Mouse (Mus musculus) kidney, postnatal 0 days (tissue): ENCODE data around the gene Prrg2. TPM values are rescaled to one million over a fixed set of nuclear protein-coding genes. Genes with fewer than 3 reads are reported as not detected.

Experiments
- ATAC-seq: fragments of 200-750 bp; cut with Nextera tagmentation; replicated peaks from 2 replicates; pipeline ENCODE4 v1.8.0; 2017; ENCODE audit warnings: low read depth, moderate number of reproducible peaks, moderate TSS enrichment, moderate library complexity; ENCODE audit not compliant: low FRiP score
- DNase-seq: peaks from one replicate; pipeline ENCODE4 v3.0.0-alpha.2; 2016; ENCODE audit warnings: low spot score
- H3K27ac ChIP-seq: fragments of 300-500 bp; sonication (generic); 2 replicates; pipeline ENCODE4 v1.5.1; 2014; ENCODE audit warnings: mild to moderate bottlenecking
- H3K27me3 ChIP-seq: fragments of 300-500 bp; sonication (generic); 2 replicates; pipeline ENCODE4 v1.6.1; 2014; ENCODE audit warnings: low read length, mixed read lengths; ENCODE audit not compliant: insufficient read depth
- H3K36me3 ChIP-seq: fragments of 300-500 bp; sonication (generic); 2 replicates; pipeline ENCODE4 v1.6.1; 2014; ENCODE audit warnings: low read length, mixed read lengths; ENCODE audit not compliant: insufficient read depth
- H3K4me1 ChIP-seq: fragments of 300-500 bp; sonication (generic); replicated peaks from 2 replicates; pipeline ENCODE4 v1.6.1; 2014; ENCODE audit warnings: antibody characterized with exemption, low read length, mixed read lengths; ENCODE audit not compliant: insufficient read depth
- H3K4me2 ChIP-seq: fragments of 300-500 bp; sonication (generic); 2 replicates; pipeline ENCODE4 v1.6.1; 2014; ENCODE audit warnings: mild to moderate bottlenecking, low read length, moderate library complexity, mixed read lengths
- H3K4me3 ChIP-seq: fragments of 300-500 bp; sonication (generic); replicated peaks from 2 replicates; pipeline ENCODE4 v1.5.1; 2014; ENCODE audit warnings: low read depth, low read length
- H3K9ac ChIP-seq: fragments of 300-500 bp; sonication (generic); 2 replicates; pipeline ENCODE4 v1.6.1; 2014; ENCODE audit warnings: low read depth, low read length
- H3K9me3 ChIP-seq: fragments of 300-500 bp; sonication (generic); replicated peaks from 2 replicates; pipeline ENCODE4 v1.6.1; 2016; ENCODE audit warnings: low read length, inconsistent platforms, mixed read lengths
- CTCF ChIP-seq: IDR thresholded peaks from 2 replicates; pipeline ENCODE4 v1.5.1; 2016; ENCODE audit warnings: antibody characterized with exemption, low read depth, mild to moderate bottlenecking, moderate library complexity
- WGBS: fragments of 180-500 bp; shearing (Covaris S2); extraction: QIAGEN DNeasy Blood & Tissue Kit; methylation state at CpG from one replicate; pipeline ENCODE4 v1.1.7; 2014; 5-methylcytosine and 5-hydroxymethylcytosine counted together
- polyA plus RNA-seq: library from polyadenylated mRNA; unstranded; fragments of >200 nt; fragmentation: Nextera tagmentation; extraction: Ambion mirVana; gene quantifications from 2 replicates; pipeline ENCODE4 v1.2.1, GENCODE M21; 2015

Prrg2 gene
- polyA plus RNA-seq, 1 experiment from 2014 or later = 44.3 TPM

GRCm38 (mm10) chr7:45043307-45043706 lies 19.2 kb downstream of the Prrg2 start:
- Histone ChIP-seq H3K9ac (no peak overlapping the region), H3K27ac (no peak overlapping the region), H3K27me3 (no peaks in the 10 kb centered on the region), H3K4me1 (no peaks in the 10 kb centered on the region), H3K9me3 (no peaks in the 10 kb centered on the region), H3K4me3 (no peak overlapping the region), H3K36me3 (peaks cover 76% of the 10 kb centered on the region), H3K4me2 (no peak overlapping the region)
- no peak for TF ChIP-seq CTCF
- ATAC-seq = no peak
- no peak for DNase-seq
- 89% methylated on average over 13 of the region's 14 CpGs for WGBS

- H3K27ac ChIP-seq = no peak overlapping the region
- no peaks in the 10 kb centered on the region for H3K4me1 ChIP-seq
- H3K27me3 ChIP-seq = no peaks in the 10 kb centered on the region
- TF ChIP-seq CTCF = no peak
- 95% methylated on average over 9 of the region's 9 CpGs for WGBS
- DNase-seq (no peak), ATAC-seq (no peak)
- H3K36me3 ChIP-seq = peaks cover 73% of the 10 kb centered on the region
- no peak overlapping the region for H3K4me2 ChIP-seq
- no peak overlapping the region for H3K4me3 ChIP-seq
- H3K9me3 ChIP-seq = no peaks in the 10 kb centered on the region
- H3K9ac ChIP-seq = no peak overlapping the region
These were observed 21.6 kb downstream of the Prrg2 start for GRCm38 (mm10) chr7:45040851-45041250.

GRCm38 (mm10) chr7:45038411-45038810 lies 24.1 kb downstream of the Prrg2 start:
- TF ChIP-seq CTCF = no peak
- no peaks in the 10 kb centered on the region for H3K27me3 ChIP-seq
- H3K4me2 ChIP-seq = no peak overlapping the region
- H3K4me3 ChIP-seq = no peak overlapping the region
- no peaks in the 10 kb centered on the region for H3K9me3 ChIP-seq
- 94% methylated on average over 9 of the region's 9 CpGs for whole genome bisulfite sequencing
- H3K27ac ChIP-seq = no peak overlapping the region
- H3K4me1 ChIP-seq = no peaks in the 10 kb centered on the region
- H3K36me3 ChIP-seq = peaks cover 84% of the 10 kb centered on the region
- no peak overlapping the region for H3K9ac ChIP-seq
- no peak for DNase-seq
- no peak for ATAC-seq

- no peak; the same call in 1 of the 2 replicates for ATAC-seq
These were observed 24.6 kb downstream of the Prrg2 start for GRCm38 (mm10) chr7:45037720-45038361.

GRCm38 (mm10) chr7:45036702-45037101 lies 25.8 kb downstream of the Prrg2 start:
- Histone ChIP-seq H3K9me3 (no peaks in the 10 kb centered on the region), H3K36me3 (peaks cover 85% of the 10 kb centered on the region), H3K4me3 (no peak overlapping the region), H3K9ac (no peak overlapping the region), H3K27me3 (no peaks in the 10 kb centered on the region), H3K4me1 (no peaks in the 10 kb centered on the region), H3K4me2 (no peak overlapping the region), H3K27ac (no peak overlapping the region)
- ATAC-seq (no peak), DNase-seq (no peak)
- TF ChIP-seq CTCF = no peak
- 77% methylated on average over 11 of the region's 11 CpGs for WGBS

More at GRCm38 (mm10) chr7:45037720-45038361, 24.6 kb downstream of the Prrg2 start:
- 66% methylated on average over 7 of the region's 7 CpGs for WGBS
- no peak overlapping the region for H3K4me2 ChIP-seq
- no peaks in the 10 kb centered on the region for H3K4me1 ChIP-seq
- no peak overlapping the region for H3K4me3 ChIP-seq
- peak; percentile 71 for DNase-seq
- no peaks in the 10 kb centered on the region for H3K9me3 ChIP-seq
- no peak overlapping the region for H3K9ac ChIP-seq
- no peaks in the 10 kb centered on the region for H3K27me3 ChIP-seq
- peak; percentile 79 for TF ChIP-seq CTCF
- peaks cover 85% of the 10 kb centered on the region for H3K36me3 ChIP-seq
- H3K27ac ChIP-seq = peak overlapping the region; percentile 5; the same call in 1 of the 2 replicates

- Histone ChIP-seq H3K36me3 (peaks cover 85% of the 10 kb centered on the region), H3K27me3 (no peaks in the 10 kb centered on the region), H3K9me3 (no peaks in the 10 kb centered on the region), H3K27ac (no peak overlapping the region), H3K9ac (no peak overlapping the region), H3K4me1 (no peaks in the 10 kb centered on the region), H3K4me3 (no peak overlapping the region), H3K4me2 (no peak overlapping the region)
- ATAC-seq = no peak
- 86% methylated on average over 3 of the region's 3 CpGs for WGBS
- TF ChIP-seq CTCF = no peak
- no peak for DNase-seq
These were observed 26.8 kb downstream of the Prrg2 start for GRCm38 (mm10) chr7:45035631-45036030.
